Mouse (Mus musculus) small intestine, adult 2 months (tissue): ENCODE measurements around the gene Sufu.

Experiments used
- CTCF ChIP-seq: fragments of 200-500 bp; IDR thresholded peaks from 2 replicates; pipeline ENCODE4 v1.5.1; 2012; ENCODE audit warnings: low read depth, mild to moderate bottlenecking, control low read depth, inconsistent platforms, low read length, moderate library complexity, mixed read lengths; ENCODE audit not compliant: insufficient replicate concordance, insufficient read length; ENCODE audit errors: extremely low read depth
- POLR2A ChIP-seq: fragments of 200-500 bp; IDR thresholded peaks from 2 replicates; pipeline ENCODE4 v1.6.1; 2012; ENCODE audit warnings: low read depth, mild to moderate bottlenecking, control low read depth, inconsistent platforms, low read length, moderate library complexity

DNA sequence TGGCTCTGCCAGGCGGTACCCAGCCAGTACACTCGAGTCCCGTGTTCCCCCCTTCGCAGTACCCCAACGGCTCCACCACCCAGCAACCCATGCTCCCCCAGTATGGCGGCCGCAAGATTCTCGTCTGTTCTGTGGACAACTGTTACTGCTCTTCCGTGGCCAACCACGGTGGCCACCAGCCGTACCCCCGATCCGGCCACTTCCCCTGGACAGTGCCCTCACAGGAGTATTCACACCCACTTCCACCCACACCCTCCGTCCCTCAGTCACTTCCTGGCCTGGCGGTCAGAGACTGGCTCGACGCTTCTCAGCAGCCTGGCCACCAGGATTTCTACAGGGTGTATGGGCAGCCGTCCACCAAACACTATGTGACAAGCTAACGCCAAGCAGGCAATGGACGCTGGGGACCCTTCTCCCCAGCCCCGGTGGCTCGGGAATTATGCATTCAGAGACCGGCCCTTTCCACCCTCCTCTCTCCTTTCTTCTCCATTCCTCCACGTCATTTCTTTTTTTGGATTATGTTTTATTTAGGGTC is 118.7 kb downstream of the Sufu start:
- no peak for TF ChIP-seq POLR2A
- TF ChIP-seq CTCF, result no peak
